Mouse (Mus musculus): ENCODE data around the gene Rxra. TPM values are rescaled to one million over a fixed set of nuclear protein-coding genes. Genes with fewer than 3 reads are reported as not detected.

The Rxra gene
- polyA plus RNA-seq, 1 experiment from 2014 or later: 10.3 TPM

DNA sequence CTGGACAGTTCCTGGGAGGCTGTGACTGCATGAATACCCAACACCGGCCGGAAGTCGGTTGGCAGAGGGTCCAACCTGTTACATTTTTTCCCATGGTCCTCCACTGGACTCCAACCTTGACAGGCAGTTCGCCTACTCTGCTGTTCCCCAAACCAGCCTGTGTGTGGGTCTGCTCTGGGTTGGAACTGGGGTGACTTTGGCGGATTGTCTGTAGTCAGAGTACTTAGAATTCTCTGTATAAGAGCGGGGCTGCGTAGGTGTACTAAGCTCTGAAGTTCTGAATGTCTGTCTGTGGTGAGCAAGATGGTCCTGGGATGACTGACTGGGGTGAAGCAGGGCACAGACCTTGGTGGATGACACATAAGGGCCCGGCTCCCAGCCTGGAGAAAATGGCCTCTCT is 109.1 kb downstream of the Rxra start:
- ATAC-seq (ENCODE audit: insufficient number of reproducible peaks, insufficient read depth, low FRiP score, low read depth): no peak
- Histone ChIP-seq H3K9me3 (ENCODE audit: control insufficient read depth, low read depth, low read length) (no peaks in the 10 kb centered on the region), H3K36me3 (ENCODE audit: control insufficient read depth, insufficient read depth, low read length) (no peaks in the 10 kb centered on the region), H3K27ac (ENCODE audit: low read length) (no peak overlapping the region), H3K4me2 (replicated peaks; ENCODE audit: low read depth, low read length) (no peak overlapping the region), H3K4me3 (ENCODE audit: low read depth, low read length) (no peak overlapping the region), H3K4me1 (ENCODE audit: control insufficient read depth, insufficient read depth, low read length) (no peaks in the 10 kb centered on the region), H3K9ac (replicated peaks; ENCODE audit: low read depth, low read length) (no peak overlapping the region), H3K27me3 (ENCODE audit: control insufficient read depth, insufficient read depth, low read length) (no peaks in the 10 kb centered on the region)
- 86% methylated on average over 8 of the region's 8 CpGs for WGBS

DNA sequence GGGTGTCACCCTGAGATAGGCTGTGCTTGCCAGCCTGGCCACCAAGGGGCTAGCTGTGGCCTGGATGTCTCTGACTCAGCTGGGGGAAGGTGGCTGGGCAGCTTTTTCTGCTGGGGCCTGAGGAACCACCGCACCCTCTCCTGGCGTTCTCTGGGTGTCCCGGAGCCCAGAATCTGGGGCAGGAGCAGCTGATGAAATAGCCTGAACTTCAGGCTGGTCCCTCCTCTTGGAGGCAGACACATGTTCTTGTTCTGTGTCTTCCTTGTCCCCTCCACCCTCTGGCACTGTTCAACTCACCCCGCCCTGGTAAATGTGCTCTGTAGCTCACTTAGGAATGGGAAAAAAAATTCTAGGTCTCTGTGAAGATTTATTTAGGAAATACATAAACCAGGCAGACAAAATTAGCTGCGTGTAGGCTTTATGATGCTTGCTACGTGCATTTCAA is 109.8 kb downstream of the Rxra start:
- H3K27ac ChIP-seq (ENCODE audit: low read length): no peak overlapping the region
- no peak for ATAC-seq (ENCODE audit: insufficient number of reproducible peaks, insufficient read depth, low FRiP score, low read depth)
- H3K4me3 ChIP-seq (ENCODE audit: low read depth, low read length): no peak overlapping the region
- no peak overlapping the region for H3K9ac ChIP-seq (replicated peaks; ENCODE audit: low read depth, low read length)
- H3K27me3 ChIP-seq (ENCODE audit: control insufficient read depth, insufficient read depth, low read length): no peaks in the 10 kb centered on the region
- 74% methylated on average over 6 of the region's 6 CpGs for WGBS
- no peak overlapping the region for H3K4me2 ChIP-seq (replicated peaks; ENCODE audit: low read depth, low read length)
- H3K36me3 ChIP-seq (ENCODE audit: control insufficient read depth, insufficient read depth, low read length): no peaks in the 10 kb centered on the region
- no peaks in the 10 kb centered on the region for H3K9me3 ChIP-seq (ENCODE audit: control insufficient read depth, low read depth, low read length)
- H3K4me1 ChIP-seq (ENCODE audit: control insufficient read depth, insufficient read depth, low read length): no peaks in the 10 kb centered on the region

DNA sequence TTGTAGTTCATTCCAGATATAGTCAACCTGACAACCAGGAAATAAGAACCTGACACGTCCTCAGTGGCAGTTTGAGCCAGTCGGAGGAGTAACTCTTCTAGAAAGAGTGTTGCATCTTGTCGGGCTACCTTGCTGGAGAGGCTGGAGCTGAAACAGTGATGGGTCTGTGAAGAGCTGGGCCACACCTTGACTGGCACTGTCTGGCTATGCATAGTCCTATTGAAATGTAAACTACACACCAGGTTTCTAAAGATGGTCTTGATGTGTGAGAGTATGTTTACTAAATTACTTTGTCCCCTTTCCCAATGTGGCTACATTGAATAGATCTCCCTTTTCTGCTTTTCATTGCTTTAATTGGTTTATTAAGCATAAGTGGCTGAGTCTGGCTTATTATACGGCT is 115.3 kb downstream of the Rxra start:
- H3K4me3 ChIP-seq (ENCODE audit: low read depth, low read length): no peak overlapping the region
- no peak for ATAC-seq (ENCODE audit: insufficient number of reproducible peaks, insufficient read depth, low FRiP score, low read depth)
- no peak overlapping the region for H3K4me2 ChIP-seq (replicated peaks; ENCODE audit: low read depth, low read length)
- no peaks in the 10 kb centered on the region for H3K9me3 ChIP-seq (ENCODE audit: control insufficient read depth, low read depth, low read length)
- H3K27me3 ChIP-seq (ENCODE audit: control insufficient read depth, insufficient read depth, low read length): no peaks in the 10 kb centered on the region
- H3K27ac ChIP-seq (ENCODE audit: low read length): no peak overlapping the region
- no peaks in the 10 kb centered on the region for H3K36me3 ChIP-seq (ENCODE audit: control insufficient read depth, insufficient read depth, low read length)
- no peak overlapping the region for H3K9ac ChIP-seq (replicated peaks; ENCODE audit: low read depth, low read length)
- WGBS: 83% methylated on average over 4 of the region's 4 CpGs
- H3K4me1 ChIP-seq (ENCODE audit: control insufficient read depth, insufficient read depth, low read length): no peaks in the 10 kb centered on the region

DNA sequence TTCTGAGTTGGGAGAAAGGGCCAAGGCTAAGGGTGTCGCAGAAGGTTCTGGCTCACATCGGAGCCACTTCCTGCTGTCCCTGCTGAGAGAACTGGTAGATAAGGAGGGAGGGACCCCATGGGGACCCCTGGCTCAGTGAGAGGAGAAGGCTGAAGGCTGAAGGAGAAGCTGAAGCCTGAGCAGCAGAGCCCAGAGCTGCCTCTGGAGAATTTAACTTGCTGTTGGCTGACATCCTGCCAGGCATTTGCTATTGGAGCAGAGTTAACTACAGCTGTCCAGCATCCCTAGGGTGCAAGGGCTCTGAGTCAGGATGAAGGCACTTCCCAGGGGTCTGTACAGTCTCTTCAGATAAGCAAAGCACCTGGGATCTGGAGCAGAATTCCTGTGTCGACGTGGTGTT is 122.8 kb downstream of the Rxra start:
- WGBS: 46% methylated on average over 4 of the region's 4 CpGs
- H3K9ac ChIP-seq (replicated peaks; ENCODE audit: low read depth, low read length): no peak overlapping the region
- ATAC-seq (ENCODE audit: insufficient number of reproducible peaks, insufficient read depth, low FRiP score, low read depth): peak; percentile 46; the same call in 1 of the 2 replicates
- no peak overlapping the region for H3K4me3 ChIP-seq (ENCODE audit: low read depth, low read length)
- H3K36me3 ChIP-seq (ENCODE audit: control insufficient read depth, insufficient read depth, low read length): no peaks in the 10 kb centered on the region
- H3K27ac ChIP-seq (ENCODE audit: low read length): peak overlapping the region; percentile 89
- no peak overlapping the region for H3K4me2 ChIP-seq (replicated peaks; ENCODE audit: low read depth, low read length)
- peaks cover 20% of the 10 kb centered on the region for H3K4me1 ChIP-seq (ENCODE audit: control insufficient read depth, insufficient read depth, low read length)
- no peaks in the 10 kb centered on the region for H3K9me3 ChIP-seq (ENCODE audit: control insufficient read depth, low read depth, low read length)
- no peaks in the 10 kb centered on the region for H3K27me3 ChIP-seq (ENCODE audit: control insufficient read depth, insufficient read depth, low read length)

DNA sequence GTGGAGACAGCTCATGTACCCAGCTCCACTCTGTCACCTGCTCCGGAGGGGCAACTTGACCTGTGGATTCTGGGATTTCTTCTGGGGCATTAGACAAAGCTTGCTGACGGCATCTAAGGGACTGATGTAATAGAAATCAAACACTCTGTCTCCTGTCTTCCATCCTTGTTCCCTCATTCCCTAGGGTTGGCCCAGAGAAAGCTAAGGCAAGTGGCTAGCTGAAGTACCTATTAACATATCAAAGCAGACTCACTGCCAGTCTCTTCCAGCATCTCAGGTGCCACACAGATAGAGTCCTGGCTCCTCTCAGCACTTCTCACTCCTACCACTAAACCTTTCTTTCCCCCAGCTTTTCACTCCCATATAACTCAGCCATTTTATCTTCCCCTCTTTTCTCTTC is 124.8 kb downstream of the Rxra start:
- no peak for ATAC-seq (ENCODE audit: insufficient number of reproducible peaks, insufficient read depth, low FRiP score, low read depth)
- Histone ChIP-seq H3K27me3 (ENCODE audit: control insufficient read depth, insufficient read depth, low read length) (no peaks in the 10 kb centered on the region), H3K9ac (replicated peaks; ENCODE audit: low read depth, low read length) (no peak overlapping the region), H3K9me3 (ENCODE audit: control insufficient read depth, low read depth, low read length) (no peaks in the 10 kb centered on the region), H3K27ac (ENCODE audit: low read length) (no peak overlapping the region), H3K4me2 (replicated peaks; ENCODE audit: low read depth, low read length) (no peak overlapping the region), H3K4me3 (ENCODE audit: low read depth, low read length) (no peak overlapping the region), H3K4me1 (ENCODE audit: control insufficient read depth, insufficient read depth, low read length) (peaks cover 20% of the 10 kb centered on the region), H3K36me3 (ENCODE audit: control insufficient read depth, insufficient read depth, low read length) (no peaks in the 10 kb centered on the region)
- WGBS: 78% methylated on average over 2 of the region's 2 CpGs

DNA sequence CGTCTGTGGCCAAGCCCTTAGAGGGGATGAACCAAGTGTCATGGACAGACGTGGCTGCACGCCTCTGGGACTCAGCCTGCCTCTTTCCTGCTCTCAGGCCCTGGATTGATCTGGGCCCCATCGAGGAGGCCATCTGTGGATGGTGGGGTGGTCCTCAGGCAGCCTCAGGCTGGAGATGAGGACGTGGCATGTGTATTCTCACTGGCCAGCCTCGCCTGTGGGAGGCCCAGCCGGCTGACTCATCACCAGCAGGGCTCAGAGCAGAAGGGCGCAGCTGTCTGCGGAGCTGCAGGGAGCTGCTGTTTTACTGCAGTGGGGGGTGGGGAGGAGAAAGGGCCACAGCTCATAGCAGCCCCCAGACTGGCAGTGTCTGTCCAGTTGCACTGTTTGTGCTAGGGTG is 126.3 kb downstream of the Rxra start:
- no peak overlapping the region for H3K9ac ChIP-seq (replicated peaks; ENCODE audit: low read depth, low read length)
- peak; percentile 64 for ATAC-seq (ENCODE audit: insufficient number of reproducible peaks, insufficient read depth, low FRiP score, low read depth)
- H3K4me3 ChIP-seq (ENCODE audit: low read depth, low read length): no peak overlapping the region
- H3K9me3 ChIP-seq (ENCODE audit: control insufficient read depth, low read depth, low read length): no peaks in the 10 kb centered on the region
- peaks cover 20% of the 10 kb centered on the region for H3K4me1 ChIP-seq (ENCODE audit: control insufficient read depth, insufficient read depth, low read length)
- no peaks in the 10 kb centered on the region for H3K36me3 ChIP-seq (ENCODE audit: control insufficient read depth, insufficient read depth, low read length)
- no peak overlapping the region for H3K4me2 ChIP-seq (replicated peaks; ENCODE audit: low read depth, low read length)
- H3K27ac ChIP-seq (ENCODE audit: low read length): peak overlapping the region; percentile 83
- H3K27me3 ChIP-seq (ENCODE audit: control insufficient read depth, insufficient read depth, low read length): no peaks in the 10 kb centered on the region
- WGBS: 20% methylated on average over 9 of the region's 9 CpGs

DNA sequence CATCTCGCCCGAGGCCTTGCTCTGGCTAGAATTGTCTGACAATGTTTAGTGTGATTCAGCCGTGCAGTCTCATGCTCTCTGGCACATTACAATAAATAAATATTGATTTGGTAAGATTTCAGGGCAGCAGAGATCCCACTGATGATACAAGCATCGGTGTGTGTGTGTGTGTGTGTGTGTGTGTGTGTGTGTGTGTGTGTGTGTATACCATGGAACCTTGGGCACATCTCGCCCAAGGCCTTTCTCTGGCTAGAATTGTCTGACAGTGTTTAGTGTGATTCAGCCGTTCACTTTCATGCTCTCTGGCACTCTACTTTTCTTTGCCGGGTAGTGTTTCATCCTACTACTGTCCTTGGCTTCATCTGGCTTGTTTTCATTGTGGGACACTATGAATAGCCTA is 130.5 kb downstream of the Rxra start:
- no peak overlapping the region for H3K9ac ChIP-seq (replicated peaks; ENCODE audit: low read depth, low read length)
- no peak for ATAC-seq (ENCODE audit: insufficient number of reproducible peaks, insufficient read depth, low FRiP score, low read depth)
- H3K9me3 ChIP-seq (ENCODE audit: control insufficient read depth, low read depth, low read length): no peaks in the 10 kb centered on the region
- H3K27me3 ChIP-seq (ENCODE audit: control insufficient read depth, insufficient read depth, low read length): no peaks in the 10 kb centered on the region
- no peak overlapping the region for H3K4me2 ChIP-seq (replicated peaks; ENCODE audit: low read depth, low read length)
- 82% methylated on average over 7 of the region's 7 CpGs for WGBS
- no peak overlapping the region for H3K4me3 ChIP-seq (ENCODE audit: low read depth, low read length)
- H3K36me3 ChIP-seq (ENCODE audit: control insufficient read depth, insufficient read depth, low read length): no peaks in the 10 kb centered on the region
- no peak overlapping the region for H3K27ac ChIP-seq (ENCODE audit: low read length)
- H3K4me1 ChIP-seq (ENCODE audit: control insufficient read depth, insufficient read depth, low read length): peaks cover 11% of the 10 kb centered on the region

DNA sequence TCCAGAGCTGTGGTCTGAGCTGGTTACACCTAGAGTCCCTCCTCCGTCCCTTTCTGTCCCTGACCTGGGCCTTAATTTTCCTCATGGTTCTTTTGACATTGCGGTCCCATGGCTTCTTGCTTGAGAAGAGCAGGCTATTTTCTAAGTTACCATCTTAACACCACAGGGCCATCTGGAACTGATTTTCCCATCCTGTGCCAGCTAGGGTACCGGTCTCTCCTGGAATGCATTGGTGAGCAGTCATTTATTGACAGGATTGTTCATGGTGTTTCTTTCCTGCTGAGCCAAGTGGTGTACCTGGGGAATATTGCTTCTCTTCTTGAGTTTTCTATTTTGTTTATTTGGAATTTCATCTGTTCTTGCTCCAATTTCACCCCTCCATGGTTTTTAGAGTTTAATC is 131.4 kb downstream of the Rxra start:
- H3K27ac ChIP-seq (ENCODE audit: low read length): no peak overlapping the region
- ATAC-seq (ENCODE audit: insufficient number of reproducible peaks, insufficient read depth, low FRiP score, low read depth): no peak
- no peak overlapping the region for H3K4me3 ChIP-seq (ENCODE audit: low read depth, low read length)
- H3K27me3 ChIP-seq (ENCODE audit: control insufficient read depth, insufficient read depth, low read length): no peaks in the 10 kb centered on the region
- WGBS: 94% methylated on average over 3 of the region's 3 CpGs
- H3K4me2 ChIP-seq (replicated peaks; ENCODE audit: low read depth, low read length): no peak overlapping the region
- peaks cover 3% of the 10 kb centered on the region for H3K4me1 ChIP-seq (ENCODE audit: control insufficient read depth, insufficient read depth, low read length)
- no peaks in the 10 kb centered on the region for H3K36me3 ChIP-seq (ENCODE audit: control insufficient read depth, insufficient read depth, low read length)
- H3K9ac ChIP-seq (replicated peaks; ENCODE audit: low read depth, low read length): no peak overlapping the region
- no peaks in the 10 kb centered on the region for H3K9me3 ChIP-seq (ENCODE audit: control insufficient read depth, low read depth, low read length)

DNA sequence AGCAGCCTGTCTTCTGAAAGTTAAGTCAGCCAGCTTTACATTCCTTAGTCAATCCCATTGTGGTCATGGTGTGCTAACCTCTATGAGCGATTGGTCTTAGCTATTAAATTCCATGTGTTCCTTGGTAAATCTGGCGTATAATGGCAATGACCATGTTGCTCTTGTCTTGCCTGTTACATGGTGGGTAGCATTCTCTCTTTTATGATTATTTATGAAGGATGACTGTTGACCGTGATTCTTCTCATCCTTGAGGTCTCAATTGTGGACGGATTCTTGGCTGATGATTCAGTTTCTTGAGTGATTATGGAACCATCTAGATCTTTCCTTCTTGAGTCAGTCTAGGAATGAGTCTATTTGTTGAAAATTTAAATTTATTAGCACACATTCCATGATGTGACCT is 133.7 kb downstream of the Rxra start:
- H3K9me3 ChIP-seq (ENCODE audit: control insufficient read depth, low read depth, low read length): no peaks in the 10 kb centered on the region
- no peak overlapping the region for H3K4me3 ChIP-seq (ENCODE audit: low read depth, low read length)
- WGBS: 81% methylated on average over 4 of the region's 4 CpGs
- no peak overlapping the region for H3K27ac ChIP-seq (ENCODE audit: low read length)
- no peak for ATAC-seq (ENCODE audit: insufficient number of reproducible peaks, insufficient read depth, low FRiP score, low read depth)
- H3K4me2 ChIP-seq (replicated peaks; ENCODE audit: low read depth, low read length): no peak overlapping the region
- peaks cover 13% of the 10 kb centered on the region for H3K4me1 ChIP-seq (ENCODE audit: control insufficient read depth, insufficient read depth, low read length)
- H3K27me3 ChIP-seq (ENCODE audit: control insufficient read depth, insufficient read depth, low read length): no peaks in the 10 kb centered on the region
- H3K36me3 ChIP-seq (ENCODE audit: control insufficient read depth, insufficient read depth, low read length): no peaks in the 10 kb centered on the region
- no peak overlapping the region for H3K9ac ChIP-seq (replicated peaks; ENCODE audit: low read depth, low read length)
